Mouse (Mus musculus) hindbrain, embryonic 13.5 days (tissue): ENCODE data around the gene Otub2. TPM values are rescaled to one million over a fixed set of nuclear protein-coding genes. Genes with fewer than 3 reads are reported as not detected.
A peak's percentile ranks its signal among the peaks of the same experiment; 100 is the strongest.

ENCODE experiments used
- ATAC-seq: fragments of 200-750 bp; cut with Nextera tagmentation; 2 replicates; pipeline ENCODE4 v1.8.0; 2017; ENCODE audit warnings: moderate TSS enrichment; ENCODE audit not compliant: low FRiP score
- H3K27ac ChIP-seq: fragments of 300-500 bp; sonication (generic); 2 replicates; pipeline ENCODE4 v1.5.1; 2015; ENCODE audit warnings: inconsistent platforms, mild to moderate bottlenecking, moderate library complexity
- H3K27me3 ChIP-seq: fragments of 300-500 bp; sonication (generic); 2 replicates; pipeline ENCODE4 v1.6.1; 2015; ENCODE audit warnings: mild to moderate bottlenecking, inconsistent platforms
- H3K36me3 ChIP-seq: fragments of 300-500 bp; sonication (generic); 2 replicates; pipeline ENCODE4 v1.6.1; 2015; ENCODE audit warnings: mild to moderate bottlenecking, inconsistent platforms
- H3K4me1 ChIP-seq: fragments of 300-500 bp; sonication (generic); replicated peaks from 2 replicates; pipeline ENCODE4 v1.6.1; 2015; ENCODE audit warnings: inconsistent platforms
- H3K4me2 ChIP-seq: fragments of 300-500 bp; sonication (generic); 2 replicates; pipeline ENCODE4 v1.6.1; 2015; ENCODE audit warnings: inconsistent platforms, mild to moderate bottlenecking, moderate library complexity
- H3K4me3 ChIP-seq: fragments of 300-500 bp; sonication (generic); 2 replicates; pipeline ENCODE4 v1.5.1; 2015; ENCODE audit warnings: mild to moderate bottlenecking, inconsistent platforms
- H3K9ac ChIP-seq: fragments of 300-500 bp; sonication (generic); 2 replicates; pipeline ENCODE4 v1.6.1; 2015; ENCODE audit warnings: mild to moderate bottlenecking, inconsistent platforms
- H3K9me3 ChIP-seq: fragments of 300-500 bp; sonication (generic); 2 replicates; pipeline ENCODE4 v1.6.1; 2016; ENCODE audit warnings: inconsistent platforms
- WGBS: fragments of 180-500 bp; shearing (Covaris S2); methylation state at CpG from one replicate; pipeline ENCODE4 v1.1.7; 2015; 5-methylcytosine and 5-hydroxymethylcytosine counted together
- polyA plus RNA-seq: library from polyadenylated mRNA; unstranded; fragments of >200 nt; fragmentation: Nextera tagmentation; extraction: Ambion mirVana; gene quantifications from 2 replicates; pipeline ENCODE4 v1.2.1, GENCODE M21; 2015

Gene Otub2
- polyA plus RNA-seq, 1 experiment from 2014 or later: 21.5 TPM

DNA sequence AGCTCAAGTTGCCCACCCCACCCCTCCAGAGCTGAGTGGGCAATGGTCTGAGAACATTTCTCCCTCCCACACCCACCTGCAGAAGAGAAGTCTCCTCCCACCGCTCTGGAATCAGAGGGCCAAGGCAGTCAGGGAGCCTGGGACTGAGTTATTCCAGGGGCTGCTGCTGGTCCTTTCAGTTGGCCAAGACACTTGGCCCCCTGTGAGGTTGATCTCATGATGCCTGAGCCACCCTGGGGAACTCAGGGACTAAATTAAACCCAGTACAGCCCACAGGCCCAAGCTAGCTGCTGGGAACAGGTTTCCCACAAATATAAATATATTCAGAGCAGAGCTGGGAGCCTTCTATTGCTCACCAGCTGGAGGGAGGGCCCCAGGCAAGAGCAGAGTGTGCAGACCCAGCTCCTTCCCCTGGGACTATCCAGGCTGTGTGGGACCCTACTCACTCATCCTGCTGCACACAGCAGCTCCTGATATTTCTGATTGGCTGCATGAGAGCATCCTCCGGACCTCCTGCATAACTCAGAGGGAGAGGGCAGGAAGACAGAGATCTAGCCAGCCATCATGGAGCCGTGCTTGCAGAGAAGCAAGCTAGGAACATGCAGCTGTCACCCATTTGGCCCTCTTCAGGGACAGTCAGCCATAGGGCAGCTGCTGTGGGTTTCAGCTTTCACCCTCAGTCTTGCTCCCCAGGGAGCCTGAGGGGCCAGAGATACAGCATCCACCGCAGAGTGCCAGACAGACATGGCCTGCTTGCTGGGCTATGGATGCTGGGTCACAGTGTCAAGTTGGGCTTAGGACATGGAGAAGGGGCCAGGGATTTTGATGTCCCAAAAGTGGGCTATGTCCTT lies 29.3 kb upstream of the Otub2 start:
- Histone ChIP-seq H3K4me3 (no peak overlapping the region), H3K9me3 (no peaks in the 10 kb centered on the region), H3K27me3 (no peaks in the 10 kb centered on the region), H3K4me1 (peaks cover 8% of the 10 kb centered on the region; the same call in 1 of the 2 replicates), H3K36me3 (no peaks in the 10 kb centered on the region), H3K27ac (no peak overlapping the region), H3K9ac (no peak overlapping the region), H3K4me2 (no peak overlapping the region)
- ATAC-seq: no peak
- 59% methylated on average over 4 of the region's 4 CpGs for WGBS

DNA sequence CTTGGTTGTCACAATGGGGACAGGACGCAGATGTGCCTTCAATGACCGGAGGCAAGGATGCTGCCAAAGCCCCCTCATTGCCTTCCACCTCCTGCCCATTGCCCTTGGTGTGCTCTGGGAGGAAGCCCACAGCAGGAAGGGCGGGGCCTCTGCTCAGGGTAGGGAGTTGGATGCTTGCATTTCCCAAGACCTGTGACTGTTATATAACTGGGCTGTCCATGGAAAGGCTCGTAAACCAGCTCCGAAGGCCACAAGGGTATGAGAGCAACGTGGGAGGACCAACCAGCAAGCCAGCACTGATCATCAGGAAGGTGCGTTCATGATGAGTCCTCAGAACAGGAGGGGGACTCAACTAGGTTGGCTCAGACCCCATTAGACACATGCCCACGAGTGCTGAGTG lies 27.7 kb upstream of the Otub2 start:
- Histone ChIP-seq H3K9me3 (no peaks in the 10 kb centered on the region), H3K27me3 (no peaks in the 10 kb centered on the region), H3K9ac (no peak overlapping the region), H3K4me1 (peaks cover 8% of the 10 kb centered on the region; the same call in 1 of the 2 replicates), H3K27ac (no peak overlapping the region), H3K36me3 (no peaks in the 10 kb centered on the region), H3K4me3 (no peak overlapping the region), H3K4me2 (no peak overlapping the region)
- 85% methylated on average over 8 of the region's 8 CpGs for WGBS
- ATAC-seq: no peak

DNA sequence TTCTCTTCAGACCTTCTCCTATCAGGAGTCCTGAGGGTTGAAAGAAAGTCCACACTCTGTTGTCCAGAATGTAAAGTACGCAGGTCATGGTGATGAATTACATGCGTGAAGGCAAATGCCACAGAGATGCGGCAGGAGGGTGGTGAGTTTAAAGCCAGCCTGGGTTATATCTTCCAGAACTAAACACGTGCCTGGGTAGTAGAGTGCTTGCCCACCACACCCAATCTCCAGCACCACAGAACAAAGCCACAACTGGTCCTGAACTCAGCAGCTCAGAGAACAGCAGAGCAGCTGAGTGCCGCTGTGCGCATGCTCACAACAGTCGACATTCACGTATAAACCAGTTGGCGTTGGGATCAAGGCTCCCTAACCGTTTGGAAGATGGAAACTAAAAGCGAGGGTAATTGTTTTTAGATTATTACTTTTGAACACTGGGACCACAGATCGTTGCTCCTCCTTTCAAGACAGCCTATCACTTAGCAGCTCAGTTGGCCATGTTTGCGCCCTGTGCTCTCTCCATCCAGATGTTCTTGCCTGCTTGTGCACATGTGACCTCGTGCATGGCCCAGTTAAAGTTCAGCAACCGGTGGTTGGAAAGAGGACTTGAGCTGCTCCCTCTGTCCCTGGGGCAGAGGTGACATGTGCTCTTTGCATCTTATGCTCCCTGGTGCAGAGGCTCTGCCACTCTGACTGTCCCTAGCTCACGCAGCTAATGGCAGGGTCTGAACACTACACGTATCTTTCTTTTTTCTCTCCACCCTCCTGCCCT lies 26.8 kb upstream of the Otub2 start:
- 90% methylated on average over 17 of the region's 17 CpGs for WGBS
- H3K4me2 ChIP-seq: no peak overlapping the region
- peaks cover 8% of the 10 kb centered on the region; the same call in 1 of the 2 replicates for H3K4me1 ChIP-seq
- no peaks in the 10 kb centered on the region for H3K9me3 ChIP-seq
- H3K27ac ChIP-seq: no peak overlapping the region
- no peak overlapping the region for H3K4me3 ChIP-seq
- ATAC-seq: no peak
- no peaks in the 10 kb centered on the region for H3K27me3 ChIP-seq
- H3K36me3 ChIP-seq: no peaks in the 10 kb centered on the region
- H3K9ac ChIP-seq: no peak overlapping the region

DNA sequence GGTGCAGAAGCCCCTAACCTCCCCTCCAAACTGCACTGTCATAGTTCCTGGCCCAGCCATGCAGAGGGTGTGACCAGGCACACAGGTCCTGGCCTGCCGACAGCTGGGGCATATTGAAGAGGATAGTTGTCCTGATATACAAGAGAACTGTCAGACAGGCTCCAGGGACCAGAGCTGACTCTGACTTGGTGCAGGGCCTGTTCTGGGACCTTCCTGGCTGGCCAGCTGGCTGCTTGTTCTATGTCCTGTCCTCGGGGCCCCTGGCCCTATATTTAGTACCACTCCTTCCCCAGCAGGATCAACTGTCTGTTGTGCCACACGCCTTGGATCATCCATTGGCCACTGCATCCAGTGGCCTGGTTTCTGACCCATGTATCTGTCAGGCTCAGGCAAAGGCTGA lies 26.1 kb upstream of the Otub2 start:
- Histone ChIP-seq H3K4me1 (peaks cover 8% of the 10 kb centered on the region; the same call in 1 of the 2 replicates), H3K27me3 (no peaks in the 10 kb centered on the region), H3K36me3 (no peaks in the 10 kb centered on the region), H3K9ac (no peak overlapping the region), H3K4me3 (no peak overlapping the region), H3K27ac (no peak overlapping the region), H3K4me2 (no peak overlapping the region), H3K9me3 (no peaks in the 10 kb centered on the region)
- 79% methylated on average over 3 of the region's 3 CpGs for WGBS
- ATAC-seq: no peak

DNA sequence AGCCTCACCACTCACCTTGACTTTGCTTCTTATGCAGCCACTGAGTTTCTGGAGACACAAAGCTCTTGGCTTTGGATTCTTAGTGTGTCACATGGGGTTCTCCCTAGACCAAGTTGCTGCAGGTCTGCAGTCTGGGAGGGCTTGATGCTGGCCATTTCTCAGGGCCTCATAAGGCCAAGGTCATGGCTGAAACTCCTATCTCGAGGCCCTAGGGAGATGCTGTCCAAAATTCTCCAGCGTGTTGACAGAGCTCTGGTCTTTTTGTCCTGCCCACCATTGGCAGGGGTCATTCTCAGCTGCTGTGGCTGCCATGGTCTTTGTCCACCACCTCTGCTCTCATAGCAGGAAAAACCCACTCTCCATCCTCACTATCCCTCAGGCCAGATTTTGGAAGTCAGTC lies 21.3 kb upstream of the Otub2 start:
- Histone ChIP-seq H3K4me3 (no peak overlapping the region), H3K27ac (no peak overlapping the region), H3K4me2 (no peak overlapping the region), H3K9ac (no peak overlapping the region), H3K4me1 (no peaks in the 10 kb centered on the region), H3K27me3 (peaks cover 8% of the 10 kb centered on the region; the same call in 1 of the 2 replicates), H3K36me3 (no peaks in the 10 kb centered on the region), H3K9me3 (no peaks in the 10 kb centered on the region)
- ATAC-seq: no peak
- 95% methylated on average over 2 of the region's 2 CpGs for WGBS

DNA sequence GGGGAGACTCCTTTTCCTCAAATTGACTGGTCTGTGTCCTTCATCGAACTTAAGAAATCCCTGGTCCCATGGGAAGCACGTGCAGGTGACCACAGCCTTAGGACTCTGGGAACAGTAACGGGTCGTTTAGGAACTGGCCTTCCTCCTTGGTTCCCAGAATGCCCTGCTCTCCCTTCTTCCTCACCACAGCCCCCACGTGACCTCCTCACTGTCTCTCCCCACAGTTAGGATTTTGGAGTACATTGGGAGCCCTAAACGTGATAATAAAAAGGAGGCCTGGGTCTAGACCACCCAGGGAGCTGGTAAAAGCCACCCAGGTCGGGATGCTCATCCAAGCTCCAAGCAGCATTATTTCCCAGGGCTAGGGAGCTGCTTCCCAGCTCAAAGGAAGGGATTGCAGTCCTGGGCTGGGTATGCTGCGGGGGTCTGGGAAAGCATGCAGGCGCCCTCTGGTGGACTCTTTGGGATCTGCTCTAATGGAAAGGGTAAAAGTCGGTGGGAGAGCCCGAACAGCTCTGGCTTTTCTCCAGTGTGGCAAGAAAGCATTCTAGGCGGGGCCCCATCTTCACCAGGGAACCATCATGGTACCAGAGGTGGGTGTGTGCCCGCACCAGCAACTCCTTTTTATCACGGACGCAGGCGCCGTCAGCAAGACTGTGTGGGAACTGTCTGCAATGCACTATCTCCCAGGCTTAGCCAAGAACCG lies 20.7 kb upstream of the Otub2 start:
- H3K27me3 ChIP-seq: peaks cover 8% of the 10 kb centered on the region; the same call in 1 of the 2 replicates
- peak; percentile 84 for ATAC-seq
- peak overlapping the region; percentile 15; the same call in 1 of the 2 replicates for H3K9ac ChIP-seq
- no peaks in the 10 kb centered on the region for H3K9me3 ChIP-seq
- peak overlapping the region; percentile 22; the same call in 1 of the 2 replicates for H3K4me2 ChIP-seq
- no peak overlapping the region for H3K27ac ChIP-seq
- no peaks in the 10 kb centered on the region for H3K4me1 ChIP-seq
- WGBS: 19% methylated on average over 18 of the region's 18 CpGs
- H3K4me3 ChIP-seq: no peak overlapping the region
- no peaks in the 10 kb centered on the region for H3K36me3 ChIP-seq

DNA sequence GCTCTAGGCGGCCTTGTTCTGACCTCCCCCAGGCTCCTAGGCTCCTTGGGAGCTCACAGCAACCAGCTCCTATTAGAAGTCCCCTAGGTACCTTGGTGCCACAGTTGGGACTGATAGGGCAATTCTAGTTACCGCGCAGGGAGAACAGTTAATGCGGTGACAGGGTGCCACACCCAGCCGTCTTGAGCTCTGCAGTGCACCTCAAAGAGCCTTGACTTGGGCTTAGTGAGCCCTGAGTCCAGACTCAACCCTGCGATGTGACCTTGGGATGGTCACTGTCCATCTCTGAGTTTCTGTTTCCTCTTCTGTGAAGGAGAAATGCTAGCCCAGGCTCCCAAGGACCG lies 20.2 kb upstream of the Otub2 start:
- no peak overlapping the region for H3K4me2 ChIP-seq
- H3K36me3 ChIP-seq: no peaks in the 10 kb centered on the region
- no peaks in the 10 kb centered on the region for H3K4me1 ChIP-seq
- no peak for ATAC-seq
- H3K27me3 ChIP-seq: peaks cover 8% of the 10 kb centered on the region; the same call in 1 of the 2 replicates
- H3K9ac ChIP-seq: peak overlapping the region; percentile 15; the same call in 1 of the 2 replicates
- no peak overlapping the region for H3K27ac ChIP-seq
- H3K4me3 ChIP-seq: no peak overlapping the region
- 80% methylated on average over 7 of the region's 7 CpGs for WGBS
- H3K9me3 ChIP-seq: no peaks in the 10 kb centered on the region

DNA sequence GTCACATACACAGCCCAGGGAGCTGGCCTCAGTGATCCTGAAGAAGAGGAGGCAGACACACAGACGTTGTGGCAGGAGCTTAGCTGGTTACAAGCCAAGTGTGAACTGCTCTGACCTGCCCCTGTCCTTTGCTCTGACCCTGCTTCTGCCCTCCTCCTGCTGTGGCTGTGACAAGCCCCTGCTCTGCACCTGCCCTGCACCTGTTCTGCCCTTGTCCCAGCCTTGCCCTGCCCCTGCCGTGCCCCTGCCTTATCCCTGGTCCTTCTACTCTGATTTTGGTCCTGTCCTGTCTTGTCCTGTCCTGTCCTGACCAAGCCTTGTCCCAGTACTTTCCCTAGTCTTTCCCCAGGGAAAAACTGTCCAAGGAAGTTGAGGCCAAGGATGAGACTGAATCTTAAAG lies 19.7 kb upstream of the Otub2 start:
- Histone ChIP-seq H3K4me3 (no peak overlapping the region), H3K9ac (no peak overlapping the region), H3K4me1 (no peaks in the 10 kb centered on the region), H3K36me3 (no peaks in the 10 kb centered on the region), H3K9me3 (no peaks in the 10 kb centered on the region), H3K4me2 (no peak overlapping the region), H3K27ac (no peak overlapping the region), H3K27me3 (peaks cover 8% of the 10 kb centered on the region; the same call in 1 of the 2 replicates)
- 66% methylated on average over 2 of the region's 2 CpGs for WGBS
- no peak for ATAC-seq

DNA sequence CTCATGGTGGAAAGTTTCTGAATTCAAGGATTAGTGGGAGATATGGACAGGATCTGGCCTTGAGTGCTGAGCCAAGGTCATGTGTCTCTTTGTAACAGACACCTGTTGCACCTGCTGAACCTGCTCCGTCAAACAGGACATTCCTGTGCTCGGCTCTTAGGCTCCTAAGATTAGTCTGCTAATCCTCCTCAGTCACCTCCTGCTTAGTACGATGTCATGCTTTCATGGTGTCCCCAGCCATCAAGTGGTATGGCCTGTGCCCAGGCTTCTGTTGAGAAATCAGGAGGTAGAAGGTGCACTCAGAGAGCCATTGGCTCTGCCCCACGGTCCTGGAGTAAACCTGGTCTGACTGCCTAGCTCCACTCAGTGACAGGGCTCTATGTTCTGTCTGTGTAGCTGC lies 17.6 kb upstream of the Otub2 start:
- peaks cover 8% of the 10 kb centered on the region; the same call in 1 of the 2 replicates for H3K27me3 ChIP-seq
- no peak overlapping the region for H3K9ac ChIP-seq
- no peaks in the 10 kb centered on the region for H3K9me3 ChIP-seq
- H3K4me1 ChIP-seq: no peaks in the 10 kb centered on the region
- H3K4me3 ChIP-seq: no peak overlapping the region
- 84% methylated on average over 4 of the region's 4 CpGs for WGBS
- H3K27ac ChIP-seq: no peak overlapping the region
- no peak overlapping the region for H3K4me2 ChIP-seq
- no peak for ATAC-seq
- H3K36me3 ChIP-seq: no peaks in the 10 kb centered on the region

DNA sequence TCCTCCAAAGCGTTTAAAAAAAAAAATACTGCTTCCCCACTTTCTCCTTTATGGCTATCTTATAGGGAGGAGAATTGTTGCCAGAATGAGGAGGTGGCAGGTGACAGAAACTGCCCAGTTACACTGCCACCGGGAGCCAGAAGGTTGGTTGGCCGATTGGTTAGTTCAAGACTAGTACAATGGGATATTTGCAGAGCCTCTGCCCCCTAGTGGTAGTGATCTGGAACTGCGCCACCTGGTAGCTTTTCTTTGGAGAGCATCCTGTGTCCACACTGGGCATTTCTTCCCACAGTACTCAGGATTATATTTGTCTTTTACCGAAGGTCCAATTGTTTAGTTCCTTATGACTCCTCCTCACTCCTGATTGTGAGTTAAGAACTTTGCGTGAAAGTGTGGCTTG lies 16.8 kb upstream of the Otub2 start:
- Histone ChIP-seq H3K4me1 (no peaks in the 10 kb centered on the region), H3K9me3 (no peaks in the 10 kb centered on the region), H3K9ac (no peak overlapping the region), H3K36me3 (no peaks in the 10 kb centered on the region), H3K27ac (no peak overlapping the region), H3K4me3 (no peak overlapping the region), H3K27me3 (peaks cover 8% of the 10 kb centered on the region; the same call in 1 of the 2 replicates), H3K4me2 (no peak overlapping the region)
- 29% methylated on average over 6 of the region's 6 CpGs for WGBS
- no peak for ATAC-seq

DNA sequence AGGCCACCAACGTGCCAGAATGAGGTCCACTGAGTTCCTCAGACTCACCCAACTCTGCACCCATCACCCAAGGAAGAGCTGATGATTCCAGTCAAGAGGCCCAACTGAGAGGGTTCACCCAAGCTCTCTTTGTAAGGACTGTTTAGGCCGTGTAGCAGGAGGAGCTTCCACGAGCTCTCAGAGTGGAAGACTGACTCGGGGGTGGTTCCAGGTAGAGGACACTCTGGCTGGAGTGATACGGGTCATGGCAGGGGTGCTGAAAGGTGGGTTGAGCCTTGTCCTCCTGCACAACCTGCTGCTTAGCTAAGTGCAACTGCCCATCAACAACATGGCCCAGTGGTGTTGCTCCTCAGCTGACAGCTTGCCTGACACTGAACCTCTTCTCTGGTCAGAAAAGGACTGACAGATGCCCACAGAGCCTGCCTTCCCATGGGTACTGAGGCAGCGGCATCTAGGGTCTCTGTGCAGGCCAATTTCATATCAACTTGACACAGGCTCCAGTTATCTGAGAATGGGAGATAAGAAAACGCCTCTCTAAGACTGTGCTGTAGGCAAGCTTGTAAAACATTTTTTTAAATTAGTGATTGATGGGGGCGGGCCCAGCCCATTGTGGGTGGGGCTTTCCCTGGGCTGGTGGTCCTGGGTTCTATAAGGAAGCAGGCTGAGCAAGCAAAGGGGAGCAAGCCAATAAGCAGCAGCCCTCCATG lies 14.8 kb upstream of the Otub2 start:
- peaks cover 2% of the 10 kb centered on the region; the same call in 1 of the 2 replicates for H3K27me3 ChIP-seq
- ATAC-seq: no peak
- no peaks in the 10 kb centered on the region for H3K4me1 ChIP-seq
- H3K27ac ChIP-seq: no peak overlapping the region
- no peak overlapping the region for H3K9ac ChIP-seq
- H3K36me3 ChIP-seq: no peaks in the 10 kb centered on the region
- WGBS: 86% methylated on average over 8 of the region's 8 CpGs
- no peaks in the 10 kb centered on the region for H3K9me3 ChIP-seq
- no peak overlapping the region for H3K4me2 ChIP-seq
- no peak overlapping the region for H3K4me3 ChIP-seq
